Mouse (Mus musculus) lung, embryonic 16.5 days (tissue): ENCODE measurements around the gene Kntc1. TPM values are rescaled to one million over a fixed set of nuclear protein-coding genes. Genes with fewer than 3 reads are reported as not detected.

Experiments
- polyA plus RNA-seq: library from polyadenylated mRNA; unstranded; fragments of >200 nt; fragmentation: Nextera tagmentation; extraction: Ambion mirVana; gene quantifications from 2 replicates; pipeline ENCODE4 v1.2.1, GENCODE M21; 2015

Kntc1 gene
- polyA plus RNA-seq, 1 experiment from 2014 or later, result 32.4 TPM

Other genes starting within 250 kb of the Kntc1 start
- 0.84 and 0.99 TPM in 2 replicates for gene B3gnt4, start 239.3 kb upstream of the Kntc1 start, polyA plus RNA-seq
- gene Diablo, start 225.5 kb upstream of the Kntc1 start, polyA plus RNA-seq, result 104 and 113 TPM in 2 replicates
- 0.59 and 0.91 TPM in 2 replicates for gene Gm49027, start 224.2 kb upstream of the Kntc1 start, polyA plus RNA-seq
- gene Vps33a, start 176.7 kb upstream of the Kntc1 start, polyA plus RNA-seq, result 23.7 and 26.9 TPM in 2 replicates
- gene Clip1, start 65.1 kb upstream of the Kntc1 start, polyA plus RNA-seq, result 35.7 and 37.9 TPM in 2 replicates
- gene Zcchc8, start 28.6 kb upstream of the Kntc1 start, polyA plus RNA-seq, result 75.9 and 76.4 TPM in 2 replicates
- gene Rsrc2, start 302 bp upstream of the Kntc1 start, polyA plus RNA-seq, result 110 and 116 TPM in 2 replicates
- 0.30 and 0.49 TPM in 2 replicates for gene Hcar2, start 115.8 kb downstream of the Kntc1 start, polyA plus RNA-seq
- gene Hcar1, start 130.3 kb downstream of the Kntc1 start, polyA plus RNA-seq, result 1.2 and 1.4 TPM in 2 replicates
- 92.8 and 118 TPM in 2 replicates for gene Denr, start 157.5 kb downstream of the Kntc1 start, polyA plus RNA-seq
- 2.0 and 2.3 TPM in 2 replicates for gene Gm43518, start 177.7 kb downstream of the Kntc1 start, polyA plus RNA-seq
- 7.7 and 8.0 TPM in 2 replicates for gene Ccdc62, start 181.0 kb downstream of the Kntc1 start, polyA plus RNA-seq
- gene Hip1r, start 223.9 kb downstream of the Kntc1 start, polyA plus RNA-seq, result 13.8 and 14.5 TPM in 2 replicates